Mouse (Mus musculus) embryonic fibroblast, embryonic 13.5 days (primary cell): ENCODE results near the gene Cyp17a1.

ENCODE experiments used
- CTCF ChIP-seq: IDR thresholded peaks from 2 replicates; pipeline ENCODE4 v1.5.1; 2011; ENCODE audit warnings: mild to moderate bottlenecking, control low read depth, low read length, moderate library complexity, borderline replicate concordance; ENCODE audit not compliant: insufficient read depth
- POLR2A ChIP-seq: IDR thresholded peaks from 2 replicates; pipeline ENCODE4 v1.6.1; 2011; ENCODE audit warnings: low read depth, mild to moderate bottlenecking, control low read depth, low read length, moderate library complexity

GRCm38 (mm10) chr19:46691078-46691477 lies 18.1 kb upstream of the Cyp17a1 start:
- TF ChIP-seq CTCF (no peak), POLR2A (no peak)
